Mouse (Mus musculus) thymus, postnatal 14 days (tissue): ENCODE results near the gene Eml2.

Source experiments
- DNase-seq: peaks from one replicate; pipeline ENCODE4 v3.0.0; 2021

The Eml2 gene

GRCm38 (mm10) chr7:19208201-19208910 is 32.1 kb downstream of the Eml2 start:
- DNase-seq = no peak

DNA sequence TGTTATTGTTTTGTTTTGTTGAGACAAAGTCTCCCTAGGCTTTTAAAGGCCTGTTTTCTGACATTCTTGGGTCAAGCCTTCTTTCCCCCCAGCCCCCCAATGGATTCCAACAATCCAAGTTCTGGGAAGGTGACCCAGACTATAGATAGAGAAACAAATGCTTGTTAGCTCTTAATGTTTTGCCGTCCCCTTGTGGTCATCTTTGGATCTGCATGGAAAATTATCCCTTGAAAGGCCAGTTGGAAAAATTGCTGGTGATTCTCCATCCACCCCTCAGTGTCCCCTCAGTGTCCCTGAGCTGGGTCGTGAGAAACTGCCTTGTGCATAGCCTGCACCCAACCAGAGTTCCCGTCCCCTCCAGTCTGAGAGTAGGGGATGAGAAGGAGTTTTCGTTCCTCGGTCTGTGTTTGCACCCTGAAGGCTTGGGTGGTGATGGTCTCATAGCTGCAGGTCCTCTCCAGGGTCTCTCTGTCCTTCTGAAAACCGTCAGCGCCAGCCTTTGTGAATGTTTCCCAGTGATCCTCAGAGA is 32.8 kb downstream of the Eml2 start:
- no peak for DNase-seq

- no peak for DNase-seq
These were observed 33.3 kb downstream of the Eml2 start for GRCm38 (mm10) chr7:19209494-19209893.

- DNase-seq = no peak
These were observed 33.8 kb downstream of the Eml2 start for GRCm38 (mm10) chr7:19210010-19210409.

- DNase-seq = no peak
These were observed 34.9 kb downstream of the Eml2 start for GRCm38 (mm10) chr7:19211041-19211675.

DNA sequence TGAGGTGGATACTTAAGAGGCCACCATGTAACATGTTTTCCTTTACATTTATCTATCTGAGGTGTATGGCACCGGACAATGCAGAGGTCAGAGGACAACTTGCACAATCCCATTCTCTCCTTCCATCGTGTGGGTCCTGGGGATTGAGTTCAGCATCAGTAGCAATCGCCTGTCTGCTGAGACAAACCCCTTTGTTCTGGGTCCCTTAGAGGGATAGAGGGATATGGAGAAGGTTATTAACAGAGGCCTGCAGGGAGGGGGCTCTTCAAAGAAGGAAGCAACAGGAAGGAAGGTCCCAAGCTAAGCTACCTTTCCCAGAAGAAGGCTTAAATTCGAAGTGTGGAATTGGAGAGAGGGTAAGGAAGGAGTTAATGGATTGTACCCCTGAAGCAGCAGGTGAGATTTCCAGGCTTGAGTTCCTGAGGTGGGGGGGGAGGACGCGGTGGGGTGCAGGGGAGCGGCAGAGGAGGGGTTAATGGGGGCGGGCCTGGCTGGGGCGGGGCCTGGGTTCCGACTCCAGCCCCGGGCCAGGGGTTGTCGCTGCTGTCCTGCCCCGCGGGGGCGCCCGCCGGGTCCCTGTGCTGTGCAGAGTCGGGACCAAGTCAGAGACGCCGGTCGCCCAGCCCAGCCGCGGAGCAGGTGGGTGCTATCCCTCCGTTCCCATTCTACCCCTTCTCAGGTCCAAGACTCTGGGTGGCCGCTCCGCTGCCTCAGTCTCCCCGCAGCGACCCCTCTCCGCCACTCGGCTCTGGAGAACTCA is 36.0 kb downstream of the Eml2 start, which contains the start of gene Gpr4:
Gpr4 (plus strand) TSS at position 543 of the 760 bp plus-strand sequence.
- DNase-seq = peak; percentile 48

DNA sequence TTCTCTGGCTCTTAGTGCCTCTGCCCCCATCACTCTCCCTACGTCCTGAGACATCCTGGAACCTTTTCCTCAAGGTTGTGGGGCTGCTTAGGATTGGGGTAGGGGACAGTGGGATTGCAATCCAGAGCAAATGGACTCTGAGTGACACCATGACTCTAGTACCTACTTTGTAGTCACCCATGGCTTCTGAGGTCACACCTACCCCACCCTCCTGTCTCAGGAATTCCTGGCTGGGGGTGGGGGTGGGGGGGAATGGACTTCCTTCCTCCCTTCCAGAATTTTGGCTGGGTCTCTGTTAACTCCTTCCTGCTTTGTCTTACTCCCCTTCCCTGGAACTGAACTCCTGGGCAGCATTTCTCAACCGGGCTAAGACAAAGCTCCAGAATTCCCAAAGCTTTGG is 37.2 kb downstream of the Eml2 start:
- DNase-seq = no peak

DNA sequence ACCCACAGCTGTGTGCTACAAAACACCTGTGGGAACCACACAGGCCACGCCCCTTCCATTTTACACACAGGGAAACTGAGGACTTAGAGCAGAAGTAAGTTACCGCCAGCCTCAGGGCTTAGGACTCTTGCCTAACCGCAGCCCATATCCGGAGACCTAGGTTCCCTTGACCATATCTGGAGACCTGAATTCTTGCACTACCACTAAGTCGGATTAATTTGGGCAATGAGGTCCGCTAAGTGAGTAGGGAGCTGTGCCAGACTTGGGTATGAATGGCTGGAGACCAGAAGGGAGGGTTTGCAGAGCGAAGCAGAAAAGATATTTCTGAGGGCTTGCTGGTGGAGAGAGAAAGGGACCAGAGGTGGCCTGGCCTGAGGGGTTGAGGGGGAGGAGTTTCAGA is 38.1 kb downstream of the Eml2 start:
- no peak for DNase-seq

DNA sequence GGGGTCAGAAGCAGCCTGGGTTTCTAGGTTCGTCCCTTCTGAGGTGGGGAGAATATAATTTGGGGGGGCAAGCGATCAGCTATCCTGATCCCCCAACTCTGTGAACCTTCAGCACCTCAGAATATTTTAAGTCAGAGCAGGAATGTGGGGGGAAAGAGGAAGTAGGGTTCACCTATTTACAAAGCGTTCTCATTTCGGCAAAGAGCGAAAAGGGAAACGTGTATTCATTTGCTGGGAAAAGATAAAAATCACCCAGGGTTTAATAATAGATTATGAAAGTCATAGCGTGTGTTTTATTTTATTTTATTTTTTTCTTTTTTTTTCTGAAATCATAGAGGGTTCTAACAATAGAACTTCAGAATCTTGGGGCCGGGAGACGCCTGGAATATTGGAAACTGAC is 38.7 kb downstream of the Eml2 start:
- no peak for DNase-seq

DNA sequence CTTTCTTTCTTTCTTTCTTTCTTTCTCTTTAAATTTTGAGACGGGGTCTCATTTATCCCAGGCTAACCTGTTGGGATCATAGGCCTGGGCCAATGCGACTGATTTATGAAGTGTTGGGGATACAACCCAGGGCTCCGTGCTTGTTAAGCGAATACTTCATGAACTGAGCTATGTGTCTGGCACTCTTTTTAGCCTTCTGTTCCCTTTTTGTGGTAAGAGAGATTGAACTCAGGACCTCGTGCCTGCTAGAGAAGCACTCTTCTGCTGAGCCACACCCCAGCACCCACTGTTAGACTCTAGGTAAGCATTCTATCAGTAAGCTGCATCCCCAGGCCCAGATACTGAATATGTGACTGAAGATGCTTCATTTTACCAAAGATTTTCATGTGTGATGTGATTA is 41.3 kb downstream of the Eml2 start:
- DNase-seq = no peak

- no peak for DNase-seq
These were observed 41.7 kb downstream of the Eml2 start for GRCm38 (mm10) chr7:19217944-19218343.

- no peak for DNase-seq
These were observed 43.8 kb downstream of the Eml2 start for GRCm38 (mm10) chr7:19220061-19220460.

DNA sequence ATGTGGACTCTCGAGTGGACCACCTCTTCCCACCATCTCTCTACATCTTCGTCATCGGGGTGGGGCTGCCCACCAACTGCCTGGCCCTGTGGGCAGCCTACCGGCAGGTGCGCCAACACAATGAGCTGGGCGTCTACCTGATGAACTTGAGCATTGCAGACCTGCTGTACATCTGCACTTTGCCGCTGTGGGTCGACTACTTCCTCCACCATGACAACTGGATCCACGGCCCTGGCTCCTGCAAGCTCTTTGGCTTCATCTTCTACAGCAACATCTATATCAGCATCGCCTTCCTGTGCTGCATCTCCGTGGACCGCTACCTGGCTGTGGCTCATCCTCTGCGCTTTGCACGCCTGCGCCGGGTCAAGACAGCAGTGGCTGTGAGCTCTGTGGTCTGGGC is 46.0 kb downstream of the Eml2 start:
- no peak for DNase-seq

DNA sequence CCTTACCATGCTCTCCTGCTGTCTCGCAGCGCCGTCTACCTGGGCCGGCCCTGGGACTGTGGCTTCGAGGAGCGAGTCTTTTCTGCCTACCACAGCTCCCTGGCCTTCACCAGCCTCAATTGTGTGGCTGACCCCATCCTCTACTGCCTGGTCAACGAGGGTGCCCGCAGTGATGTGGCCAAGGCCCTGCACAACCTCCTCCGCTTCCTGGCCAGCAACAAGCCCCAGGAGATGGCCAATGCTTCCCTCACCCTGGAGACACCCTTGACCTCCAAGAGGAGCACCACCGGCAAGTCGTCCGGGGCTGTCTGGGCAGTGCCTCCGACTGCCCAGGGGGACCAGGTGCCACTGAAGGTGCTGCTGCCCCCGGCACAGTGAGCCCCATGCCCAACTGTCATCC is 46.7 kb downstream of the Eml2 start:
- DNase-seq = no peak

DNA sequence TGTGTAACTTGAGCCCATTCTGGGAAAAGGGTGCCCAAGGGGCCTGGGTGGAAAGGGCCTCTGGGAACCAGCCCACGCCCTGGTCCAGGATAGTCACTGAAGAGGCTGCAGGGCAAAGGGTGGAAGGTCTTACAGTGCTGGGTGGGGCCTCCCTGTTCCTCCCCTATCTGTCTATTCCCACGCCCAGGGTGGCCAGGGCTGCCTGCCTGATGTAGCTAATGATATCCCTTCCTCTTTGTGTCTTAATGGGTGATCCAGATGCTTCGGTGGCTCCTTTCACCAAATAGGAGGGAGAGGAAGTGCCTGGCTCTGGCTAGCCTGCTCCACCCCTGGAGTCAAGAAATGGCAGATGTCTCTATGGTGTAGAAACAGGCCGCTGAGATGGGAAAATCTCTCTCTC is 48.7 kb downstream of the Eml2 start:
- no peak for DNase-seq

- DNase-seq = peak; percentile 70
These were observed 50.9 kb downstream of the Eml2 start for GRCm38 (mm10) chr7:19226817-19227797.

GRCm38 (mm10) chr7:19227883-19228792 is 51.9 kb downstream of the Eml2 start, which contains the start of gene Opa3:
TSS of gene Opa3 (plus strand) at chr7:19228334.
- DNase-seq = peak; percentile 99

- no peak for DNase-seq
These were observed 52.5 kb downstream of the Eml2 start for GRCm38 (mm10) chr7:19228793-19229148.

- DNase-seq = no peak
These were observed 53.2 kb downstream of the Eml2 start for GRCm38 (mm10) chr7:19229404-19229803.

GRCm38 (mm10) chr7:19230041-19230580 is 53.9 kb downstream of the Eml2 start:
- DNase-seq = no peak

DNA sequence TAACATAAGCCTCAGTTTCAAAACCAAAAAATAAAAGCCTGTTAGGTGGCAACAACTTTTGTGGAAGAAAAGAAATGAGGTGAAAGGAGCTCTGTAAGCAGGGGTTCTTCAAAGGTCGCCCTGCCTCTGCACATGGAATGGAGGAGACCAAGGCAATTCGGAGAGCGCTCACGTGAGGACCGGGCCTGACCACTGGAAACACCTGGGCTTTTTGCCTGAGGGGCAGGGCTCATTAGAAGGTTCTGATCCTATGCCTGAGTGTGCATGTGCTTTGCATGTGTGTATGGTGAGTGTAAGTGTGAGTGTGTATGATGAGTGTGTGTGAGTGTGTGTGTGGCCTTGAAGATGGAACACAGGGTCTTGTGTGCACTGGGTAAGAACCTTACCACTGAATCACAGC is 54.7 kb downstream of the Eml2 start:
- no peak for DNase-seq
